Mouse (Mus musculus): ENCODE data around the gene Lrig1.

GRCm38 (mm10) chr6:94627714-94628595 lies 72.0 kb downstream of the Lrig1 start:
- TF ChIP-seq FLI1 (IDR thresholded peaks at IDR 0.05; ENCODE audit: low read length) (no peak), GATA1 (IDR thresholded peaks at IDR 0.05; ENCODE audit: borderline replicate concordance, low read length) (no peak)

Measured in megakaryocyte, embryonic 14.5 days (primary cell).